Mouse (Mus musculus) skeletal muscle tissue, adult 2 months (tissue): ENCODE data around the gene Gm49388.
"Not testable (repeated sequence)": the region's sequence is repeated elsewhere in the genome, so short reads cannot be mapped to it uniquely, and the experiment has no call there.

Experiments used
- DNase-seq: peaks from one replicate; pipeline ENCODE4 v3.0.0-alpha.2; 2012; ENCODE audit warnings: low read depth, low spot score

Gm49388 gene

GRCm38 (mm10) chr7:127802313-127802712, 16.9 kb downstream of the Gm49388 start:
- no peak for DNase-seq

GRCm38 (mm10) chr7:127808821-127809220, 23.4 kb downstream of the Gm49388 start:
- no peak for DNase-seq

GRCm38 (mm10) chr7:127809846-127810245, 24.4 kb downstream of the Gm49388 start:
- no peak for DNase-seq

- DNase-seq = no peak
Observed at GRCm38 (mm10) chr7:127810650-127811049, 25.2 kb downstream of the Gm49388 start.

- DNase-seq = no peak
Observed at GRCm38 (mm10) chr7:127811240-127811639, 25.8 kb downstream of the Gm49388 start.

GRCm38 (mm10) chr7:127812292-127812691, 26.9 kb downstream of the Gm49388 start:
- no peak for DNase-seq

GRCm38 (mm10) chr7:127813821-127814220, 28.4 kb downstream of the Gm49388 start:
- DNase-seq = peak; percentile 73

GRCm38 (mm10) chr7:127814241-127814921, 29.0 kb downstream of the Gm49388 start:
- DNase-seq = peak; percentile 90

- no peak for DNase-seq
Observed at GRCm38 (mm10) chr7:127815116-127815665, 29.8 kb downstream of the Gm49388 start.

- peak; percentile 79 for DNase-seq
Observed at GRCm38 (mm10) chr7:127815954-127816821, 30.8 kb downstream of the Gm49388 start.

- DNase-seq = no peak
Observed at GRCm38 (mm10) chr7:127817053-127817452, 31.6 kb downstream of the Gm49388 start.

GRCm38 (mm10) chr7:127817776-127818175, 32.4 kb downstream of the Gm49388 start:
- no peak for DNase-seq

- DNase-seq = no peak
Observed at GRCm38 (mm10) chr7:127820836-127821509, 35.6 kb downstream of the Gm49388 start.

- no peak for DNase-seq
Observed at GRCm38 (mm10) chr7:127822494-127822893, 37.1 kb downstream of the Gm49388 start.

GRCm38 (mm10) chr7:127823236-127824171, 38.1 kb downstream of the Gm49388 start:
- DNase-seq = no peak

- no peak for DNase-seq
Observed at GRCm38 (mm10) chr7:127824176-127824871, 38.9 kb downstream of the Gm49388 start, which contains the start of the genes Stx4a and Stx1b. Gene Stx4a, plus strand, starts transcription at chr7:127824294. Gene Stx1b, minus strand, starts transcription at chr7:127824549.

GRCm38 (mm10) chr7:127835550-127835949, 50.1 kb downstream of the Gm49388 start:
- DNase-seq = no peak

- DNase-seq = no peak
Observed at GRCm38 (mm10) chr7:127837473-127837872, 52.1 kb downstream of the Gm49388 start.

- not testable (repeated sequence) for DNase-seq
Observed at GRCm38 (mm10) chr7:127837878-127838277, 52.5 kb downstream of the Gm49388 start.

- not testable (repeated sequence) for DNase-seq
Observed at GRCm38 (mm10) chr7:127840031-127840430, 54.6 kb downstream of the Gm49388 start.
